Mouse (Mus musculus) heart, postnatal 0 days (tissue): ENCODE measurements around the gene Cttnbp2nl.

Source experiments
- CTCF ChIP-seq: IDR thresholded peaks from 2 replicates; pipeline ENCODE4 v1.5.1; 2016; ENCODE audit warnings: antibody characterized with exemption, control low read depth, low read depth
- EP300 ChIP-seq: IDR thresholded peaks from 2 replicates; pipeline ENCODE4 v1.6.1; 2016; ENCODE audit warnings: antibody characterized with exemption, low read depth

GRCm38 (mm10) chr3:104965070-104965855 lies 87.7 kb downstream of the Cttnbp2nl start:
- TF ChIP-seq EP300 = no peak
- no peak for TF ChIP-seq CTCF
